Comparison of ENCODE assay signal across 7 mouse cellular contexts in the genomic region with DNA sequence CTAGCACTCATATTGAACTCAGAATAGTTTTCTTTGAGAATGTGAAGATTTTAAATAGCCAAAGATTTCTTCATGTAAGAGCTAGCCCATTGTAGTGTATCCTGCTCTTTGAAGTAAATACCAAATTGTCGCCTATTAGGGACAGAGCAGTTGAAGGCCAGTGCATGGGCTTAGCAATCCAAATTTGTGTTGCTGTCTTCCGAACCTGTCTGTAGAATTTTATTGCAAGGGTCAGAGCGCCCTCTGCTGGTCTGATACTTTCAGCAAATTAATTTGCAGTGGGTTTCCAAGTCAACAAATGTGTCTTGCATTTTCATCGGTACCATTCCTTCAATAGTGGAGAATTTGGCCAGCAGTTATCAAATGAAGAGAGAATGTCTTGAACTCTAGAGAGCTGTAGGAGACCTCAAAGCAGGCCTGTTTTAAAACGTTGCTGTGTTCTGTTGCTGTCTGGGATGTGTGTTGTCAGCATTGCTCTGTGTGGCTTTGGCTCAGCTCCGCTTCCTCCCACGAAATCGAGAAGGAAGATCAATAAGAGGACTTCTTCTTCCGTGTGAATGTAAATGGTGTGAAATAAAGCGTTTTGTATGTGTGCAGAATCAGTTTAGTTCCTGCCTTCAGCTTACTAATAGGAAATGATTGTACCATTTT.
DNase-seq lines count a peak whose midpoint lies in the region; ATAC-seq and TF ChIP-seq lines count a peak whose summit lies in the region.

No protein-coding gene starts in this region.

- H3K4me2 ChIP-seq in midbrain, embryonic 16.5 days (ENCODE audit: low read length), result no peak overlapping the region

- 28% methylated on average over 10 of the region's 10 CpGs for WGBS in cerebellum, adult 2 months
- WGBS in midbrain, embryonic 16.5 days, result 31% methylated on average over 10 of the region's 10 CpGs

- no peaks in the 10 kb centered on the region for H3K9me3 ChIP-seq in midbrain, embryonic 16.5 days (replicated peaks; ENCODE audit: control insufficient read depth, low read length, poor library complexity, severe bottlenecking)

- H3K27ac ChIP-seq in cerebellum, adult 2 months (ENCODE audit: insufficient read depth, low read length), result no peak overlapping the region
- H3K27ac ChIP-seq in midbrain, embryonic 16.5 days (ENCODE audit: low read length), result no peak overlapping the region

- H3K4me3 ChIP-seq in cerebellum, adult 2 months (replicated peaks; ENCODE audit: insufficient read depth, low read depth, low read length), result no peak overlapping the region
- H3K4me3 ChIP-seq in midbrain, embryonic 16.5 days (ENCODE audit: low read depth, low read length), result no peak overlapping the region

- ATAC-seq in midbrain, embryonic 16.5 days, result peak; percentile 82

- intact Hi-C loops in left cerebral cortex, postnatal 4 days (cut with DNase I), result loop anchor here (1.0 kb wide), 1 partner anchor 226 kb away; a partner anchor contains a TSS

- no peaks in the 10 kb centered on the region for H3K36me3 ChIP-seq in midbrain, embryonic 16.5 days (ENCODE audit: control insufficient read depth, insufficient read depth, low read length)

- DNase-seq in T-cell, adult 2 months (ENCODE audit: low spot score), result peak; percentile 40
- peak; percentile 83 to 86 for DNase-seq in cerebellum, adult 2 months
- peak; percentile 88 to 95 for DNase-seq in frontal cortex, postnatal 36 days (ENCODE audit: low spot score in 2 of 2)
- peak; percentile 80 for DNase-seq in kidney, adult 18-20 months
- peak; percentile 87 for DNase-seq in left cerebral cortex, postnatal 4 days
- peak; percentile 53 to 84 for DNase-seq in spleen, postnatal 10 days (ENCODE audit: low spot score in 2 of 2)

- TF ChIP-seq POLR2A in cerebellum, adult 2 months (IDR thresholded peaks at IDR 0.05; ENCODE audit: borderline replicate concordance, insufficient read depth, low read length), result no peak

- no peaks in the 10 kb centered on the region for H3K4me1 ChIP-seq in cerebellum, adult 2 months (ENCODE audit: control insufficient read depth, insufficient read depth, low read length)
- peaks cover 2% of the 10 kb centered on the region; the same call in 1 of the 2 replicates for H3K4me1 ChIP-seq in midbrain, embryonic 16.5 days (ENCODE audit: control insufficient read depth, insufficient read depth, low read length)

- TF ChIP-seq CTCF in cerebellum, adult 2 months (IDR thresholded peaks at IDR 0.05; ENCODE audit: borderline replicate concordance, insufficient read depth, low read depth, low read length), result peak; percentile 67

- no peak overlapping the region for H3K9ac ChIP-seq in midbrain, embryonic 16.5 days (ENCODE audit: low read depth, low read length)

- H3K27me3 ChIP-seq in cerebellum, adult 2 months (ENCODE audit: control insufficient read depth, insufficient read depth, low read length), result no peaks in the 10 kb centered on the region
- H3K27me3 ChIP-seq in midbrain, embryonic 16.5 days (ENCODE audit: control insufficient read depth, insufficient read depth, low read depth, low read length), result no peaks in the 10 kb centered on the region

Comparison
In these comparisons a context has a peak if more than half of its experiments do, and no peak if none do; other contexts are left out.
1. DNase-seq: peak in every context shown above with its lines; median percentile 92 in frontal cortex, postnatal 36 days; 87 in left cerebral cortex, postnatal 4 days; 84 in cerebellum, adult 2 months; 80 in kidney, adult 18-20 months; 68 in spleen, postnatal 10 days; 40 in T-cell, adult 2 months.